Mouse (Mus musculus) right cerebral cortex, adult 2 months (tissue): Measurements from ENCODE around the gene Gm19668.
"Not testable (repeated sequence)": the region's sequence is repeated elsewhere in the genome, so short reads cannot be mapped to it uniquely, and the experiment has no call there.

Experiments
- DNase-seq, 2 experiments: peaks; one replicate each; pipeline ENCODE4 v3.0.0; 2021 to 2022; ENCODE audit warnings: low spot score in 2 of 2

Gm19668 gene

DNA sequence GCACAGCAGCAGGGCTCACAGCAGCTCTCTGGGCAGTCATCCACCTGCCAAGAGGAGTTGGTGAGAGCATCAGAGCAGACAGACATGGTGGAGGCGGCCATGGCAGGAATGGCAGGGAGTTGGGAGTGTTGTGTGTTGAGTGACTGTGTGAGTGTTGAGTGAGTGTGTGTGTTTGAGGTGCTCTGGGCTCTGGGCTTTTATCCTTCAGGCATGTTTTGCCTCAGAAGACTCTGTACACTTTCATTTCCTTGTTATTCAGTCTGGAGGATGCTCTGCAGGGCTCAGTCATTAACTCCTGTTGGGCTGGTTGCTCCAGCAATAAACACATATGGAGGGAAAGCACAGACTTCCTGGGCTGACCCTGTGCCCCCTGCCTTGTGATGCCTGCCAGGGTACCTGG lies 27.7 kb downstream of the Gm19668 start, which contains the start of gene Gm3238:
TSS of gene Gm3238 (minus strand) at position 101 of the 400 bp plus-strand sequence.
- not testable (repeated sequence) for DNase-seq

DNA sequence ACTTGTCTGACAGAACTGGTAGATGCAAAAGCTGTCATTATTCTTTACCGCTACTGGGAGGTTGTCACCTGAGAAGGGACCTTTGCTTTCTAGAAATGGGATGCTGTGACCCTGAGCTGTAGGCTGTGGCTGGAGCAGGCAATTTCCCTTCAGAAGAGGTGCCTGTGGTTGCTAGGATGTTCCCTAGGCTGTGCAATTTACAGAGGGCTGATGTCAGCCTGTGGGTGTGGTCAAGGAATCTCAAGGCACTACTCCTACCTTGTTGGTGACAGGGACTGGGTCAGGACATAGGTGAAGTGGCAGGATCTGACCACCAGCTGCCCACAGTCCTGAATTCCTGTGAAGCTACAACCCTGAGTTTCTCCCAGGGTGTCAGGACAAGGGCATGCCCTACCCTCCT lies 29.2 kb downstream of the Gm19668 start:
- no peak for DNase-seq

DNA sequence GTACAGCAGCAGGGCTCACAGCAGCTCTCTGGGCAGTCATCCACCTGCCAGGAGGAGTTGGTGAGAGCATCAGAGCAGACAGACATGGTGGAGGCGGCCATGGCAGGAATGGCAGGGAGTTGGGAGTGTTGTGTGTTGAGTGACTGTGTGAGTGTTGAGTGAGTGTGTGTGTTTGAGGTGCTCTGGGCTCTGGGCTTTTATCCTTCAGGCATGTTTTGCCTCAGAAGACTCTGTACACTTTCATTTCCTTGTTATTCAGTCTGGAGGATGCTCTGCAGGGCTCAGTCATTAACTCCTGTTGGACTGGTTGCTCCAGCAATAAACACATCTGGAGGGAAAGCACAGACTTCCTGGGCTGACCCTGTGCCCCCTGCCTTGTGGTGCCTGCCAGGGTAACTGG lies 39.4 kb downstream of the Gm19668 start, which contains the start of gene Gm3233:
TSS of gene Gm3233 (minus strand) at position 101 of the 400 bp plus-strand sequence.
- not testable (repeated sequence) for DNase-seq

DNA sequence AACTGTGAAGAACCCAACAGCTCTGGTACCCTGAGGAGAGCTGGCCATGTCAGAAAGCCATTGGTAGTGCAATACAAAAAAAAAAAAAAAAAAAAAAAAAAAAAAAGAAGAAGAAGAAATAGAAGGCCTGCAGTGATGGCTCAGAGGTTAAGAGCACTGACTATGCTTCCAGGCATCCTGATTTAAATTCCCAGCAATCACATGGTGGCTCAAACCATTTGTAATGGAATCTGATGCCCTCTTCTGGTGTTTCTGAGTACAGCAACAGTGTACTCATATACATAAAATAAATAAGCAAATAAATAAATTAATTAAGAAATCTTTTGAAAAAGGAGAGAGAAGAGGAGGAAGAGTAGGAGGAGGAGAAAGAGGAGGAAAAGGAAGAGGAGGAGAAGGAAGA lies 45.5 kb downstream of the Gm19668 start:
- no peak for DNase-seq

DNA sequence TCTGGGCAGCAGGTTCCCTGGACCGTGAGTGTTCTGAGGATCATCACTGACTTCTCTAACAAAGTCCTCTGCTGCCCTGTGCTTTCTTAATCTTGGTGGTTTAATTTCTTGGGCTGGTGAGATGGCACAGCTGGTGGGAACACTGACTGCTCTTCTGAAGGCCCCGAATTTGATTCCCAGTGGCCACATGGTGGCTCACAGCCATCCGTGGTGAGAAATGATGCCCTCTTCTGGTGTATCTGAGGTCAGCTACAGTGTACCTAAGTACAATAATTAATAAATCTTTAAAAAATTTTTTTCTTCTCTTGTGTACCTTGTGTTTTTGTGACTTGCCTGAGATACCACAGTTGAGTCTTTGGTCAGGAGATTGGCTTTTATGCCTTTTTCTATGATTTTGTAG lies 46.6 kb downstream of the Gm19668 start:
- DNase-seq, result not testable (repeated sequence)

DNA sequence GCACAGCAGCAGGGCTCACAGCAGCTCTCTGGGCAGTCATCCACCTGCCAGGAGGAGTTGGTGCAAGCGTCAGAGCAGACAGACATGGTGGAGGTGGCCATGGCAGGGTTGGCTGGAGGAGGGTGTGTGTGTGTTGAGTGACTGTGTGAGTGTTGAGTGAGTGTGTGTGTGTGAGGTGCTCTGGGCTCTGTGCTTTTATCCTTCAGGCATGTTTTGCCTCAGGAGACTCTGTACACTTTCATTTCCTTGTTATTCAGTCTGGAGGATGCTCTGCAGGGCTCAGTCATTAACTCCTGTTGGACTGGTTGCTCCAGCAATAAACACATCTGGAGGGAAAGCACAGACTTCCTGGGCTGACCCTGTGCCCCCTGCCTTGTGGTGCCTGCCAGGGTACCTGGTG lies 47.7 kb downstream of the Gm19668 start, which contains the start of gene Gm9736:
TSS of gene Gm9736 (minus strand) at position 101 of the 400 bp plus-strand sequence.
- DNase-seq, result not testable (repeated sequence)

DNA sequence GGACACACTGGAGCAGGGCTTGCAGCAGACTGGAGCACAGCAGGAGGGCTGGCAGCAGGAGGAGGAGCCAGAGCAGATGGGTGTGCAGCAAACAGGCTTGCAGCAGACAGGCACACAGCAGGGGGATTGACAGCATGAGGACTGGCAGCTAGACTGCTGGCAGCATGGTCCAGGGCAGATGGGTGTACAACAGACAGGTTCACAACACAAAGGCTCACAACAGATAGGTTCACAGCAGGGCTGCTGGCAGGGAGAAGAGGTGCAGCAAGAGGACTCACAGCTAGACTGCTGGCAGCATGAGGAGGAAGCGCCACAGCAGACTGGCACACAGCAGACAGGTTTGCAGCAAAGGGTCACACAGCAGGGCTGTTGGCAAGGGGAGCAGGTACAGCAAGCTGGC lies 48.2 kb downstream of the Gm19668 start:
- not testable (repeated sequence) for DNase-seq
